ENCODE assay signal across 9 mouse cellular contexts in the genomic region with DNA sequence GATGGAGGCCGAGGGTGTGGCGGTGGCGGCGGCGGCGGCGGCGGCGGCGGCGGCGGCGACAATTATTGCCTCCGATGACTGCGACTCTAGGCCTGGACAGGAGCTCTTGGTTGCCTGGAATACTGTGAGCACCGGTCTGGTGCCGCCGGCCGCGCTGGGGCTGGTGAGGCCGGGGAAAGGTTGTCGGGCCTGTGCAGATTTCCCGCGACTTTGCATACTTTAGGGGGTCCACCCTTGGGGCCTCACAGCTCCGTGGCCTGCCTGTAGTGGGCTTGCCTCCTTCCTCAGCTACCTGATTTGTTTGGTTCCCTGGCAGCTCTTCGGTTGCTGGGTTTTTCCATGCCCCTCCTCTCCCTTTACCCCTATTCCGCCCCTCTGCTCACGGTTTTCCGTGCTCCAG. TPM values are rescaled to one million over a fixed set of nuclear protein-coding genes. Genes with fewer than 3 reads are reported as not detected.
A peak's percentile ranks its signal among the peaks of the same experiment; 100 is the strongest.
DNase-seq lines count a peak whose midpoint lies in the region; ATAC-seq and TF ChIP-seq lines count a peak whose summit lies in the region.
"Had no signal": no experiment of that assay in that cellular context is flagged by ENCODE, and none has a peak within 500 bp of the region (broad histone marks: within the 10 kb centered on the region; RNA-seq: fewer than 3 reads in every experiment).

No protein-coding gene starts in this region.

- ATAC-seq in embryonic facial prominence, embryonic 14.5 days (ENCODE audit: low read depth), result peak; percentile 47
- peak; percentile 77 for ATAC-seq in intestine, embryonic 14.5 days (replicated peaks; ENCODE audit: low FRiP score, low TSS enrichment, low read depth)
- ATAC-seq in neural tube, embryonic 12.5 days (ENCODE audit: low FRiP score, low read depth), result peak; percentile 73

- H3K9ac ChIP-seq in liver, adult 2 months (ENCODE audit: low read depth, low read length), result peak overlapping the region; percentile 75
- peak overlapping the region; percentile 84 for H3K9ac ChIP-seq in embryonic facial prominence, embryonic 14.5 days (ENCODE audit: low read depth, low read length)
- peak overlapping the region; percentile 83 for H3K9ac ChIP-seq in intestine, embryonic 14.5 days (ENCODE audit: low read length)
- H3K9ac ChIP-seq in neural tube, embryonic 12.5 days, result peak overlapping the region; percentile 90

- WGBS in liver, adult 2 months, result under 1% methylated on average over 25 of the region's 29 CpGs
- WGBS in embryonic facial prominence, embryonic 14.5 days, result 2% methylated on average over 5 of the region's 29 CpGs
- under 1% methylated on average over 29 of the region's 29 CpGs for WGBS in intestine, embryonic 14.5 days
- WGBS in neural tube, embryonic 12.5 days, result under 1% methylated on average over 29 of the region's 29 CpGs

- no peak for TF ChIP-seq CTCF in liver, adult 2 months (IDR thresholded peaks at IDR 0.05; ENCODE audit: low read depth, low read length)

- peaks cover 12% of the 10 kb centered on the region for H3K4me1 ChIP-seq in liver, adult 2 months (ENCODE audit: control insufficient read depth, insufficient read depth, low read length)
- peaks cover 17% of the 10 kb centered on the region for H3K4me1 ChIP-seq in embryonic facial prominence, embryonic 14.5 days (ENCODE audit: control insufficient read depth, insufficient read depth, low read length)
- peaks cover 24% of the 10 kb centered on the region for H3K4me1 ChIP-seq in intestine, embryonic 14.5 days (replicated peaks; ENCODE audit: control insufficient read depth, insufficient read depth, low read length)
- peaks cover 23% of the 10 kb centered on the region for H3K4me1 ChIP-seq in neural tube, embryonic 12.5 days

- no peak overlapping the region for H3K27ac ChIP-seq in liver, adult 2 months (replicated peaks; ENCODE audit: insufficient read depth, low read depth, low read length)
- H3K27ac ChIP-seq in embryonic facial prominence, embryonic 14.5 days (replicated peaks; ENCODE audit: low read depth, low read length), result peak overlapping the region; percentile 65; the same call in 1 of the 2 replicates
- peak overlapping the region; percentile 20; the same call in 1 of the 2 replicates for H3K27ac ChIP-seq in intestine, embryonic 14.5 days (ENCODE audit: low read depth)
- no peak overlapping the region for H3K27ac ChIP-seq in neural tube, embryonic 12.5 days

- no peak for TF ChIP-seq POLR2A in liver, adult 2 months (IDR thresholded peaks at IDR 0.05; ENCODE audit: extremely low read depth, insufficient read depth, low read length)

- no peaks in the 10 kb centered on the region for H3K27me3 ChIP-seq in liver, adult 2 months (ENCODE audit: control insufficient read depth, insufficient read depth, low read length)
- H3K27me3 ChIP-seq in embryonic facial prominence, embryonic 14.5 days (replicated peaks; ENCODE audit: control insufficient read depth, insufficient read depth, low read length), result no peaks in the 10 kb centered on the region
- no peaks in the 10 kb centered on the region for H3K27me3 ChIP-seq in intestine, embryonic 14.5 days (replicated peaks; ENCODE audit: control insufficient read depth, insufficient read depth, low read length)
- no peaks in the 10 kb centered on the region for H3K27me3 ChIP-seq in neural tube, embryonic 12.5 days (replicated peaks)

- H3K4me3 ChIP-seq in liver, adult 2 months (ENCODE audit: insufficient read depth, low read depth, low read length), result peak overlapping the region; percentile 83
- H3K4me3 ChIP-seq in embryonic facial prominence, embryonic 14.5 days (ENCODE audit: low read depth, low read length), result peak overlapping the region; percentile 84
- peak overlapping the region; percentile 91 for H3K4me3 ChIP-seq in intestine, embryonic 14.5 days (ENCODE audit: low read depth, low read length)
- H3K4me3 ChIP-seq in neural tube, embryonic 12.5 days, result peak overlapping the region; percentile 88

- H3K79me2 ChIP-seq in liver, adult 2 months (ENCODE audit: control insufficient read depth, insufficient read depth, low read length), result peaks cover 7% of the 10 kb centered on the region; the same call in 1 of the 2 replicates

- no peak for DNase-seq in liver, adult 2 months (ENCODE audit: extremely low read depth, low read depth, low spot score)
- DNase-seq in liver, result no peak
- DNase-seq in embryonic facial prominence, embryonic 14.5 days (ENCODE audit: low spot score), result no peak
- DNase-seq in intestine, embryonic 14.5 days (ENCODE audit: low spot score), result no peak
- DNase-seq in frontal cortex, postnatal 14 days (ENCODE audit: low spot score in 2 of 2), result no peak
- no peak for DNase-seq in cerebellum, postnatal 14 days
- no peak for DNase-seq in ovary, postnatal 14 days (ENCODE audit: low spot score)

- H3K4me2 ChIP-seq in embryonic facial prominence, embryonic 14.5 days (ENCODE audit: low read depth, low read length), result peak overlapping the region; percentile 83
- peak overlapping the region; percentile 98 for H3K4me2 ChIP-seq in intestine, embryonic 14.5 days (ENCODE audit: low read length)
- peak overlapping the region; percentile 66 for H3K4me2 ChIP-seq in neural tube, embryonic 12.5 days (replicated peaks)

- no peaks in the 10 kb centered on the region for H3K9me3 ChIP-seq in embryonic facial prominence, embryonic 14.5 days (ENCODE audit: control insufficient read depth, low read length)
- H3K9me3 ChIP-seq in intestine, embryonic 14.5 days (ENCODE audit: control insufficient read depth, low read length), result no peaks in the 10 kb centered on the region
- no peaks in the 10 kb centered on the region for H3K9me3 ChIP-seq in neural tube, embryonic 12.5 days

- H3K36me3 ChIP-seq in liver, adult 2 months (ENCODE audit: control insufficient read depth, insufficient read depth, low read length), result peaks cover 14% of the 10 kb centered on the region; the same call in 1 of the 2 replicates
- peaks cover 65% of the 10 kb centered on the region for H3K36me3 ChIP-seq in embryonic facial prominence, embryonic 14.5 days (ENCODE audit: control insufficient read depth, insufficient read depth, low read length)
- H3K36me3 ChIP-seq in intestine, embryonic 14.5 days (ENCODE audit: control insufficient read depth, insufficient read depth, low read length), result peaks cover 66% of the 10 kb centered on the region
- peaks cover 65% of the 10 kb centered on the region for H3K36me3 ChIP-seq in neural tube, embryonic 12.5 days

RNA-seq across cellular contexts. Expression of a gene that starts 0.2 kb away (rescaled TPM):
- 24.0 and 24.6 TPM in 2 replicates for total RNA-seq in liver, adult 2 months (2014; rRNA removed)
- 45.8 and 52.1 TPM in 2 replicates for polyA plus RNA-seq in liver, adult 2 months (2012; rRNA removed)
- 104 and 113 TPM in 2 replicates for polyA plus RNA-seq in embryonic facial prominence, embryonic 14.5 days (2014; fragmentation: Nextera tagmentation; extraction: Ambion mirVana)
- 100 and 110 TPM in 2 replicates for polyA plus RNA-seq in intestine, embryonic 14.5 days (2014; fragmentation: Nextera tagmentation; extraction: Ambion mirVana)
- polyA plus RNA-seq in neural tube, embryonic 12.5 days (2016; fragmentation: Nextera tagmentation; extraction: Ambion mirVana), result 142 and 144 TPM in 2 replicates

RNA-seq across cellular contexts. Expression of a gene that starts 0.3 kb away (rescaled TPM):
- 12.7 and 17.6 TPM in 2 replicates for total RNA-seq in liver, adult 2 months (2014; rRNA removed)
- 23.0 and 25.5 TPM in 2 replicates for polyA plus RNA-seq in liver, adult 2 months (2012; rRNA removed)
- 227 and 240 TPM in 2 replicates for polyA plus RNA-seq in embryonic facial prominence, embryonic 14.5 days (2014; fragmentation: Nextera tagmentation; extraction: Ambion mirVana)
- polyA plus RNA-seq in intestine, embryonic 14.5 days (2014; fragmentation: Nextera tagmentation; extraction: Ambion mirVana), result 229 and 240 TPM in 2 replicates
- polyA plus RNA-seq in neural tube, embryonic 12.5 days (2016; fragmentation: Nextera tagmentation; extraction: Ambion mirVana), result 201 and 204 TPM in 2 replicates

RNA-seq across cellular contexts. Expression of a gene that starts 10.1 kb away (rescaled TPM):
- 0.55 and 2.6 TPM in 2 replicates for total RNA-seq in liver, adult 2 months (2014; rRNA removed)
- 4.2 and 4.3 TPM in 2 replicates for polyA plus RNA-seq in liver, adult 2 months (2012; rRNA removed)
- 4.6 and 5.1 TPM in 2 replicates for polyA plus RNA-seq in embryonic facial prominence, embryonic 14.5 days (2014; fragmentation: Nextera tagmentation; extraction: Ambion mirVana)
- 6.5 and 7.8 TPM in 2 replicates for polyA plus RNA-seq in intestine, embryonic 14.5 days (2014; fragmentation: Nextera tagmentation; extraction: Ambion mirVana)
- 14.4 and 15.2 TPM in 2 replicates for polyA plus RNA-seq in neural tube, embryonic 12.5 days (2016; fragmentation: Nextera tagmentation; extraction: Ambion mirVana)

RNA-seq across cellular contexts. Expression of a gene that starts 15.4 kb away (rescaled TPM):
- not detected in 2 replicates for total RNA-seq in liver, adult 2 months (2014; rRNA removed)
- polyA plus RNA-seq in liver, adult 2 months (2012; rRNA removed), result not detected in 2 replicates
- not detected in 2 replicates for polyA plus RNA-seq in embryonic facial prominence, embryonic 14.5 days (2014; fragmentation: Nextera tagmentation; extraction: Ambion mirVana)
- polyA plus RNA-seq in intestine, embryonic 14.5 days (2014; fragmentation: Nextera tagmentation; extraction: Ambion mirVana), result not detected in 2 replicates
- polyA plus RNA-seq in neural tube, embryonic 12.5 days (2016; fragmentation: Nextera tagmentation; extraction: Ambion mirVana), result not detected in 2 replicates
- polyA plus RNA-seq: large intestine, adult 2 months had no signal

RNA-seq across cellular contexts. Expression of a gene that starts 17.2 kb away (rescaled TPM):
- not detected in 2 replicates for total RNA-seq in liver, adult 2 months (2014; rRNA removed)
- 0.07 and 0.10 TPM in 2 replicates for polyA plus RNA-seq in liver, adult 2 months (2012; rRNA removed)
- 2.3 and 5.1 TPM in 2 replicates for polyA plus RNA-seq in embryonic facial prominence, embryonic 14.5 days (2014; fragmentation: Nextera tagmentation; extraction: Ambion mirVana)
- not detected in 2 replicates for polyA plus RNA-seq in intestine, embryonic 14.5 days (2014; fragmentation: Nextera tagmentation; extraction: Ambion mirVana)
- not detected in 2 replicates for polyA plus RNA-seq in neural tube, embryonic 12.5 days (2016; fragmentation: Nextera tagmentation; extraction: Ambion mirVana)

Comparison
In these comparisons a context has a peak if more than half of its experiments do, and no peak if none do; other contexts are left out.
1. H3K27ac ChIP-seq: peak in embryonic facial prominence, embryonic 14.5 days (single experiment) and intestine, embryonic 14.5 days (single experiment); none in liver, adult 2 months (single experiment) and neural tube, embryonic 12.5 days (single experiment).
2. Peak in every context shown above with its lines, with median percentiles within 50 percentile points of each other: H3K4me3 ChIP-seq, H3K9ac ChIP-seq, ATAC-seq and H3K4me2 ChIP-seq.